Mouse (Mus musculus) neural tube, embryonic 12.5 days (tissue): Measurements from ENCODE around the gene Akr1e1. TPM values are rescaled to one million over a fixed set of nuclear protein-coding genes. Genes with fewer than 3 reads are reported as not detected.

ENCODE experiments used
- ATAC-seq: fragments of 200-750 bp; cut with Nextera tagmentation; 2 replicates; pipeline ENCODE4 v1.8.0; 2017; ENCODE audit warnings: low read depth, mild to moderate bottlenecking, moderate TSS enrichment, moderate library complexity; ENCODE audit not compliant: low FRiP score
- H3K27ac ChIP-seq: fragments of 300-500 bp; sonication (generic); 2 replicates; pipeline ENCODE4 v1.5.1; 2016
- H3K27me3 ChIP-seq: fragments of 300-500 bp; sonication (generic); replicated peaks from 2 replicates; pipeline ENCODE4 v1.6.1; 2016; ENCODE audit warnings: mild to moderate bottlenecking
- H3K36me3 ChIP-seq: fragments of 300-500 bp; sonication (generic); 2 replicates; pipeline ENCODE4 v1.6.1; 2016; ENCODE audit warnings: mild to moderate bottlenecking
- H3K4me1 ChIP-seq: fragments of 300-500 bp; sonication (generic); 2 replicates; pipeline ENCODE4 v1.6.1; 2016
- H3K4me2 ChIP-seq: fragments of 300-500 bp; sonication (generic); replicated peaks from 2 replicates; pipeline ENCODE4 v1.6.1; 2016; ENCODE audit warnings: mild to moderate bottlenecking
- H3K4me3 ChIP-seq: fragments of 300-500 bp; sonication (generic); 2 replicates; pipeline ENCODE4 v1.5.1; 2016
- H3K9ac ChIP-seq: fragments of 300-500 bp; sonication (generic); 2 replicates; pipeline ENCODE4 v1.6.1; 2016; ENCODE audit warnings: mild to moderate bottlenecking
- H3K9me3 ChIP-seq: fragments of 300-500 bp; sonication (generic); 2 replicates; pipeline ENCODE4 v1.6.1; 2016; ENCODE audit warnings: mild to moderate bottlenecking
- WGBS: fragments of 180-500 bp; shearing (Covaris S2); methylation state at CpG from one replicate; pipeline ENCODE4 v1.1.7; 2016; 5-methylcytosine and 5-hydroxymethylcytosine counted together
- polyA plus RNA-seq: library from polyadenylated mRNA; unstranded; fragments of >200 nt; fragmentation: Nextera tagmentation; extraction: Ambion mirVana; gene quantifications from 2 replicates; pipeline ENCODE4 v1.2.1, GENCODE M21; 2016

The Akr1e1 gene
- polyA plus RNA-seq, 1 experiment from 2014 or later: 53.1 TPM

DNA sequence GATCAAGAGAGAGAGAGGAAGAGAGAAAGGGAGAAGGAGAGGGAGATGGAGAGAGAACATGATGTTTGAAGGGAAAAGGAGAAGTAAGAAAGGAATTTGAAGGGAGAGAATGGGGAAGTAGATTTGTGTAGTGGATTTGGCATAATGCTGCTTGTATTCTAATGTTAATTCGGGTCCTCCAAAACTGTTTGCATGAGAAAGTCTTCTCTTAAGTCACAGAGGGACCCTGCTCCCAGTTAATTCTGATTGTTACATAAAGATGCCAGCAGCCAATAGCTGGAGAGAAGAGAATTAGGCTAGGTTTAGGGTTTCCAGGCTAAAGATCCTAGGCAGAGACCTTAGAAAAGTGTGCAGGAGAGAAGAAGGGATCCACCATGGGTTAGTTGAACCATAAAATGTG lies 49.8 kb downstream of the Akr1e1 start:
- no peaks in the 10 kb centered on the region for H3K9me3 ChIP-seq
- H3K27ac ChIP-seq: no peak overlapping the region
- 79% methylated on average over 1 of the region's 1 CpGs for WGBS
- H3K4me3 ChIP-seq: no peak overlapping the region
- no peaks in the 10 kb centered on the region for H3K36me3 ChIP-seq
- no peaks in the 10 kb centered on the region for H3K27me3 ChIP-seq
- H3K9ac ChIP-seq: no peak overlapping the region
- H3K4me1 ChIP-seq: no peaks in the 10 kb centered on the region
- no peak for ATAC-seq
- H3K4me2 ChIP-seq: no peak overlapping the region

Other genes with a start within 250 kb of the Akr1e1 start
- not detected in 2 replicates for gene Akr1c6, start 174.9 kb downstream of the Akr1e1 start, polyA plus RNA-seq
- gene Akr1c20, start 85.8 kb downstream of the Akr1e1 start, polyA plus RNA-seq: not detected in 2 replicates
- gene Akr1c21, start 35.1 kb downstream of the Akr1e1 start, polyA plus RNA-seq: not detected in 2 replicates